Mouse (Mus musculus): ENCODE data around the gene Dok3. TPM values are rescaled to one million over a fixed set of nuclear protein-coding genes. Genes with fewer than 3 reads are reported as not detected.

Gene Dok3
- polyA plus RNA-seq, 1 experiment from 2014 or later, result 9.6 TPM

GRCm38 (mm10) chr13:55540933-55541332 lies 11.8 kb upstream of the Dok3 start:
- peaks cover 36% of the 10 kb centered on the region for H3K4me1 ChIP-seq (replicated peaks)

GRCm38 (mm10) chr13:55536194-55537175 lies 7.4 kb upstream of the Dok3 start, which contains the start of gene Ddx41:
Gene Ddx41, minus strand, starts transcription at chr13:55536658.
- H3K9ac ChIP-seq, result peak within 1 kb of the TSS; percentile 78
- H3K36me3 ChIP-seq (replicated peaks), result peaks cover 66% of the 10 kb centered on the region
- H3K27ac ChIP-seq (replicated peaks), result peak within 1 kb of the TSS; percentile 73
- no peaks in the 10 kb centered on the region for H3K9me3 ChIP-seq (replicated peaks)
- peak within 1 kb of the TSS; percentile 93 for H3K4me3 ChIP-seq (replicated peaks)
- H3K27me3 ChIP-seq, result no peaks in the 10 kb centered on the region
- ATAC-seq (ENCODE audit: insufficient read depth), result peak; percentile 99
- under 1% methylated on average over 70 of the region's 70 CpGs for WGBS (ENCODE audit: insufficient replicate concordance)
- H3K4me2 ChIP-seq, result peak within 1 kb of the TSS; percentile 94
- peaks cover 30% of the 10 kb centered on the region for H3K4me1 ChIP-seq (replicated peaks)

More at GRCm38 (mm10) chr13:55540933-55541332, 11.8 kb upstream of the Dok3 start:
- no peak overlapping the region for H3K27ac ChIP-seq (replicated peaks)
- H3K4me3 ChIP-seq (replicated peaks), result no peak overlapping the region
- no peak for ATAC-seq (ENCODE audit: insufficient read depth)
- peaks cover 66% of the 10 kb centered on the region for H3K36me3 ChIP-seq (replicated peaks)
- WGBS (ENCODE audit: insufficient replicate concordance), result 70% methylated on average over 2 of the region's 2 CpGs
- no peak overlapping the region for H3K9ac ChIP-seq
- H3K27me3 ChIP-seq, result no peaks in the 10 kb centered on the region
- H3K9me3 ChIP-seq (replicated peaks), result no peaks in the 10 kb centered on the region
- no peak overlapping the region for H3K4me2 ChIP-seq

GRCm38 (mm10) chr13:55535796-55536193 lies 6.7 kb upstream of the Dok3 start:
- peak overlapping the region; percentile 73 for H3K27ac ChIP-seq (replicated peaks)
- WGBS (ENCODE audit: insufficient replicate concordance), result 14% methylated on average over 17 of the region's 17 CpGs
- H3K36me3 ChIP-seq (replicated peaks), result peaks cover 65% of the 10 kb centered on the region
- peak overlapping the region; percentile 93 for H3K4me3 ChIP-seq (replicated peaks)
- H3K9me3 ChIP-seq (replicated peaks), result no peaks in the 10 kb centered on the region
- H3K27me3 ChIP-seq, result no peaks in the 10 kb centered on the region
- H3K4me2 ChIP-seq, result peak overlapping the region; percentile 94
- peak overlapping the region; percentile 78 for H3K9ac ChIP-seq
- H3K4me1 ChIP-seq (replicated peaks), result peaks cover 30% of the 10 kb centered on the region
- no peak; the same call in 1 of the 2 replicates for ATAC-seq (ENCODE audit: insufficient read depth)

GRCm38 (mm10) chr13:55535191-55535590 lies 6.1 kb upstream of the Dok3 start:
- WGBS (ENCODE audit: insufficient replicate concordance), result 86% methylated on average over 15 of the region's 15 CpGs
- peaks cover 65% of the 10 kb centered on the region for H3K36me3 ChIP-seq (replicated peaks)
- no peak for ATAC-seq (ENCODE audit: insufficient read depth)
- H3K4me3 ChIP-seq (replicated peaks), result peak overlapping the region; percentile 93
- no peaks in the 10 kb centered on the region for H3K9me3 ChIP-seq (replicated peaks)
- no peak overlapping the region; the same call in 1 of the 2 replicates for H3K9ac ChIP-seq
- peak overlapping the region; percentile 94 for H3K4me2 ChIP-seq
- no peaks in the 10 kb centered on the region for H3K27me3 ChIP-seq
- no peak overlapping the region for H3K27ac ChIP-seq (replicated peaks)
- peaks cover 32% of the 10 kb centered on the region for H3K4me1 ChIP-seq (replicated peaks)

- H3K27me3 ChIP-seq, result no peaks in the 10 kb centered on the region
- peak overlapping the region; percentile 35 for H3K4me2 ChIP-seq
- H3K36me3 ChIP-seq (replicated peaks), result peaks cover 39% of the 10 kb centered on the region
- 0 out of 2 replicates have a peak overlapping the region, but pooled peaks have one; percentile 2 for H3K9ac ChIP-seq
- H3K4me1 ChIP-seq (replicated peaks), result peaks cover 53% of the 10 kb centered on the region
- WGBS (ENCODE audit: insufficient replicate concordance), result 15% methylated on average over 18 of the region's 18 CpGs
- H3K9me3 ChIP-seq (replicated peaks), result no peaks in the 10 kb centered on the region
- H3K4me3 ChIP-seq (replicated peaks), result peak overlapping the region; percentile 39
- peak; percentile 49 for ATAC-seq (ENCODE audit: insufficient read depth)
- peak overlapping the region; percentile 76 for H3K27ac ChIP-seq (replicated peaks)
Measured at GRCm38 (mm10) chr13:55527834-55528772, 993 bp downstream of the Dok3 start.

GRCm38 (mm10) chr13:55527212-55527611 lies 1.9 kb downstream of the Dok3 start:
- Histone ChIP-seq H3K4me2 (peak overlapping the region; percentile 35), H3K4me1 (replicated peaks) (peaks cover 56% of the 10 kb centered on the region), H3K27me3 (no peaks in the 10 kb centered on the region), H3K9ac (no peak overlapping the region), H3K9me3 (replicated peaks) (no peaks in the 10 kb centered on the region), H3K27ac (replicated peaks) (peak overlapping the region; percentile 76; the same call in 1 of the 2 replicates), H3K36me3 (replicated peaks) (peaks cover 31% of the 10 kb centered on the region), H3K4me3 (replicated peaks) (peak overlapping the region; percentile 12)
- 57% methylated on average over 16 of the region's 16 CpGs for WGBS (ENCODE audit: insufficient replicate concordance)
- ATAC-seq (ENCODE audit: insufficient read depth), result no peak

GRCm38 (mm10) chr13:55525733-55526553 lies 3.2 kb downstream of the Dok3 start:
- peaks cover 56% of the 10 kb centered on the region for H3K4me1 ChIP-seq (replicated peaks)
- ATAC-seq (ENCODE audit: insufficient read depth), result no peak
- no peaks in the 10 kb centered on the region for H3K9me3 ChIP-seq (replicated peaks)
- peaks cover 18% of the 10 kb centered on the region for H3K36me3 ChIP-seq (replicated peaks)
- no peaks in the 10 kb centered on the region for H3K27me3 ChIP-seq
- WGBS (ENCODE audit: insufficient replicate concordance), result 66% methylated on average over 16 of the region's 16 CpGs
- H3K4me2 ChIP-seq, result no peak overlapping the region
- no peak overlapping the region for H3K27ac ChIP-seq (replicated peaks)
- no peak overlapping the region for H3K9ac ChIP-seq
- H3K4me3 ChIP-seq (replicated peaks), result no peak overlapping the region

- 0 out of 2 replicates have a peak, but pooled peaks cover 4% of the 10 kb centered on the region for H3K36me3 ChIP-seq (replicated peaks)
- no peak overlapping the region for H3K4me2 ChIP-seq
- no peaks in the 10 kb centered on the region for H3K9me3 ChIP-seq (replicated peaks)
- ATAC-seq (ENCODE audit: insufficient read depth), result no peak
- WGBS (ENCODE audit: insufficient replicate concordance), result 84% methylated on average over 23 of the region's 23 CpGs
- no peak overlapping the region for H3K4me3 ChIP-seq (replicated peaks)
- H3K4me1 ChIP-seq (replicated peaks), result peaks cover 40% of the 10 kb centered on the region
- 0 out of 2 replicates have a peak overlapping the region, but pooled peaks have one; percentile 41 for H3K27ac ChIP-seq (replicated peaks)
- no peaks in the 10 kb centered on the region for H3K27me3 ChIP-seq
- H3K9ac ChIP-seq, result no peak overlapping the region
Measured at GRCm38 (mm10) chr13:55523951-55524600, 5.0 kb downstream of the Dok3 start.

- Histone ChIP-seq H3K4me2 (no peak overlapping the region), H3K36me3 (replicated peaks) (0 out of 2 replicates have a peak, but pooled peaks cover 4% of the 10 kb centered on the region), H3K4me3 (replicated peaks) (no peak overlapping the region), H3K9ac (no peak overlapping the region), H3K27ac (replicated peaks) (0 out of 2 replicates have a peak overlapping the region, but pooled peaks have one; percentile 41), H3K4me1 (replicated peaks) (peaks cover 32% of the 10 kb centered on the region), H3K9me3 (replicated peaks) (no peaks in the 10 kb centered on the region), H3K27me3 (no peaks in the 10 kb centered on the region)
- ATAC-seq (ENCODE audit: insufficient read depth), result peak; percentile 26; the same call in 1 of the 2 replicates
- WGBS (ENCODE audit: insufficient replicate concordance), result 76% methylated on average over 17 of the region's 17 CpGs
Measured at GRCm38 (mm10) chr13:55523278-55523677, 5.8 kb downstream of the Dok3 start.

Measured in liver, embryonic 15.5 days (tissue).